Mouse (Mus musculus) lung, adult 2 months (tissue): ENCODE measurements at regions not wholly inside any gene's neighbourhood (a gene's known extent, or its start where the extent isn't known, plus 50 kb on each side); places are given as distances from the start of the nearest gene placed in this dataset.

Experiments
- CTCF ChIP-seq: fragments of 200-500 bp; IDR thresholded peaks from 2 replicates; pipeline ENCODE4 v1.5.1; 2011; ENCODE audit warnings: mild to moderate bottlenecking, low read length, control low read depth; ENCODE audit not compliant: insufficient read depth
- POLR2A ChIP-seq: fragments of 200-500 bp; IDR thresholded peaks from 2 replicates; pipeline ENCODE4 v1.6.1; 2011; ENCODE audit warnings: low read depth, mild to moderate bottlenecking, control low read depth, low read length, borderline replicate concordance; ENCODE audit errors: extremely low read depth

DNA sequence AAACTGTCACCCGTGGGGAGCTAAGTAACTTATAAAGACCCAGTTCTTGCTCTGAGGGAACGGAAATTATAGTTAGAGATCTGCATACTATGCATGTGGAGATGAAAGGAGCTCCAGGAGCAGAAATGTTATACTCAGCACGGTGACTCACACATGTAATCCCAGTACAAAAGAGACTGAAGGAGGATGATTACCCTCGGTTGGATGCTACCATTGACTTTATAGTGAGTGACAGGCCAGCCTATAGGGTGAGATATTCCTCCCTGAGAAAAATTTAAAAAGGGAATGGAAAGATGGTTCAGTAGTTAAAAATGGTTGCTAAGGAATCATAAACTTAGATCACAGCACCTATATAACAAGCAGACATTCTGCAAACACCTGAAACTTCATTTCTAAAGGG, 287.1 kb upstream of the 4933412E24Rik start:
- TF ChIP-seq POLR2A (no peak), CTCF (no peak)
